9 mouse cellular contexts compared by ENCODE assay signal in the genomic region with DNA sequence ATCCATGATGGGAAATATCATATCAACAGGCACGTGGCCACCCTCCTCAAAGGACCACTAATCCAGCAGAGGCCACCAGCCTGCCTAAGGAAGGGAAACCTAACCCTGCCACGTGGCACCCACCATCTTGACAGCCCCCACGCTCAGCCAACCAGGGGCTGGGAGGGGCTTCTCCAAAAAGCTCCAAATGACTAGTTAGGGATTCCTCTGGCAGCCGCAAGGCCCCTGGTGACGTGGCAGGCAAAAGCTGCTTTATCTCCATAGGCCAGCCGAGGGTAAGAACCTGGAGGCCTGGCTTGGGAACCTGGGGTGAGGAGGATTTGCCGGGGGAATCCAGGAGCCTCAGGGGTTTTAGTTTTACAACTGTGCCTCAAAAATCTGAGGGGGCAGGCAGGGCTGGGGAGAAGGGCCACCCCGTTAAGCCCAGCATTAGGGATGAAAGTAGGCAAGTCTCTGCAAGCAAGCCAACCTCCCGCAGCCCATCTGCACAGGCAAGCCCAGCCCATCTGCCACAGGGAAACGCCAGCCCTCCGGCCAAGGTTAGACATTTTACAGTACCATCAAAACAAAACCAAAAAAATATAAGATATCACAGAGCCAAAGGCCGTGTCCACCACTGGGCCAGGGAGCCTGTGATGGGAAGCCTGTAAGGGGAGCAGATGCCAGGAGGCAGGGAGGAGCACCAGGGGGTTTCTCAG. TPM values are rescaled to one million over a fixed set of nuclear protein-coding genes. Genes with fewer than 3 reads are reported as not detected.
A peak's percentile ranks its signal among the peaks of the same experiment; 100 is the strongest.
DNase-seq lines count a peak whose midpoint lies in the region; ATAC-seq and TF ChIP-seq lines count a peak whose summit lies in the region.
"Had no signal": no experiment of that assay in that cellular context is flagged by ENCODE, and none has a peak within 500 bp of the region (broad histone marks: within the 10 kb centered on the region; RNA-seq: fewer than 3 reads in every experiment).

No protein-coding gene starts in this region.

- no peak for TF ChIP-seq CTCF in layer of hippocampus, adult 2 months (conservative IDR thresholded peaks at IDR 0.05)

- H3K4me3 ChIP-seq in layer of hippocampus, adult 2 months: peak overlapping the region; percentile 56
- peak overlapping the region; percentile 84 for H3K4me3 ChIP-seq in heart, embryonic 11.5 days (ENCODE audit: low read depth, low read length)
- peak overlapping the region; percentile 47 for H3K4me3 ChIP-seq in midbrain, embryonic 11.5 days (ENCODE audit: low read depth, low read length)

- DNase-seq in layer of hippocampus, adult 2 months (ENCODE audit: low spot score in 2 of 2): no peak
- no peak for DNase-seq in layer of hippocampus, adult 11-12 months (ENCODE audit: low spot score)
- DNase-seq in embryo, embryonic 9.5 days (ENCODE audit: extremely low spot score): peak; percentile 69
- peak; percentile 64 to 74 for DNase-seq in kidney, postnatal 4 days
- peak; percentile 93 for DNase-seq in midbrain, embryonic 11.5 days (ENCODE audit: low spot score, missing footprints)
- DNase-seq in spleen, postnatal 10 days (ENCODE audit: low spot score in 2 of 2): no peak
- DNase-seq in right cerebral cortex, postnatal 10 days (ENCODE audit: low spot score in 2 of 2): no peak

- peak overlapping the region; percentile 98 for H3K4me2 ChIP-seq in heart, embryonic 11.5 days
- H3K4me2 ChIP-seq in midbrain, embryonic 11.5 days: peak overlapping the region; percentile 77

- H3K4me1 ChIP-seq in heart, embryonic 11.5 days (ENCODE audit: control insufficient read depth, insufficient read depth, low read length): peaks cover 56% of the 10 kb centered on the region
- peaks cover 48% of the 10 kb centered on the region for H3K4me1 ChIP-seq in midbrain, embryonic 11.5 days (ENCODE audit: control insufficient read depth, insufficient read depth, low read length)

- no peak for ATAC-seq in heart, embryonic 11.5 days (replicated peaks; ENCODE audit: insufficient number of reproducible peaks, low FRiP score, low TSS enrichment)
- peak; percentile 7; the same call in 1 of the 2 replicates for ATAC-seq in midbrain, embryonic 11.5 days (ENCODE audit: low FRiP score)

- H3K27me3 ChIP-seq in heart, embryonic 11.5 days (ENCODE audit: control insufficient read depth, insufficient read depth, low read length): no peaks in the 10 kb centered on the region
- no peaks in the 10 kb centered on the region for H3K27me3 ChIP-seq in midbrain, embryonic 11.5 days (ENCODE audit: control insufficient read depth, insufficient read depth, low read length)
- H3K27me3 ChIP-seq: CH12.LX had no signal

- peaks cover 36% of the 10 kb centered on the region for H3K36me3 ChIP-seq in heart, embryonic 11.5 days (ENCODE audit: control insufficient read depth, insufficient read depth, low read length)
- peaks cover 22% of the 10 kb centered on the region for H3K36me3 ChIP-seq in midbrain, embryonic 11.5 days (ENCODE audit: control insufficient read depth, insufficient read depth, low read length)

- H3K27ac ChIP-seq in layer of hippocampus, adult 2 months: peak overlapping the region; percentile 84
- H3K27ac ChIP-seq in heart, embryonic 11.5 days (ENCODE audit: low read depth, low read length): peak overlapping the region; percentile 97
- H3K27ac ChIP-seq in midbrain, embryonic 11.5 days (ENCODE audit: low read depth, low read length): peak overlapping the region; percentile 87

- peak overlapping the region; percentile 98 for H3K9ac ChIP-seq in heart, embryonic 11.5 days (ENCODE audit: low read depth, low read length)
- H3K9ac ChIP-seq in midbrain, embryonic 11.5 days (ENCODE audit: low read length): peak overlapping the region; percentile 79

- no peaks in the 10 kb centered on the region for H3K9me3 ChIP-seq in heart, embryonic 11.5 days (replicated peaks; ENCODE audit: control insufficient read depth, low read length)
- H3K9me3 ChIP-seq in midbrain, embryonic 11.5 days (ENCODE audit: control insufficient read depth, low read length): no peaks in the 10 kb centered on the region

- 2% methylated on average over 12 of the region's 12 CpGs for WGBS in heart, embryonic 11.5 days (ENCODE audit: insufficient replicate concordance)
- WGBS in midbrain, embryonic 11.5 days: 5% methylated on average over 12 of the region's 12 CpGs

RNA-seq across cellular contexts. Expression of a gene that starts 1.8 kb away (rescaled TPM):
- 10 to 100 TPM; 20.7 to 21.1 TPM for total RNA-seq in layer of hippocampus, adult 2 months (2021)
- 442 and 580 TPM in 2 replicates for polyA plus RNA-seq in heart, embryonic 11.5 days (2014; fragmentation: Nextera tagmentation; extraction: Ambion mirVana)
- 202 and 210 TPM in 2 replicates for polyA plus RNA-seq in midbrain, embryonic 11.5 days (2014; fragmentation: Nextera tagmentation; extraction: Ambion mirVana)
- total RNA-seq: CH12.LX had no signal

RNA-seq across cellular contexts. Expression of a gene that starts 30.0 kb away (rescaled TPM):
- 10 to 100 TPM; 20.8 to 24.3 TPM for total RNA-seq in layer of hippocampus, adult 2 months (2021)
- 20.0 and 20.8 TPM in 2 replicates for polyA plus RNA-seq in heart, embryonic 11.5 days (2014; fragmentation: Nextera tagmentation; extraction: Ambion mirVana)
- polyA plus RNA-seq in midbrain, embryonic 11.5 days (2014; fragmentation: Nextera tagmentation; extraction: Ambion mirVana): 16.2 and 16.7 TPM in 2 replicates

Comparison
In these comparisons a context has a peak if more than half of its experiments do, and no peak if none do; other contexts are left out.
1. DNase-seq: peak in embryo, embryonic 9.5 days (single experiment), kidney, postnatal 4 days (2 of 2) and midbrain, embryonic 11.5 days (single experiment); none in layer of hippocampus, adult 2 months (0 of 2), layer of hippocampus, adult 11-12 months (single experiment), spleen, postnatal 10 days (0 of 2) and right cerebral cortex, postnatal 10 days (0 of 2).
2. Peak in every context shown above with its lines, with median percentiles within 50 percentile points of each other: H3K27ac ChIP-seq and H3K4me3 ChIP-seq.